8 mouse cellular contexts compared by ENCODE assay signal in the genomic region with DNA sequence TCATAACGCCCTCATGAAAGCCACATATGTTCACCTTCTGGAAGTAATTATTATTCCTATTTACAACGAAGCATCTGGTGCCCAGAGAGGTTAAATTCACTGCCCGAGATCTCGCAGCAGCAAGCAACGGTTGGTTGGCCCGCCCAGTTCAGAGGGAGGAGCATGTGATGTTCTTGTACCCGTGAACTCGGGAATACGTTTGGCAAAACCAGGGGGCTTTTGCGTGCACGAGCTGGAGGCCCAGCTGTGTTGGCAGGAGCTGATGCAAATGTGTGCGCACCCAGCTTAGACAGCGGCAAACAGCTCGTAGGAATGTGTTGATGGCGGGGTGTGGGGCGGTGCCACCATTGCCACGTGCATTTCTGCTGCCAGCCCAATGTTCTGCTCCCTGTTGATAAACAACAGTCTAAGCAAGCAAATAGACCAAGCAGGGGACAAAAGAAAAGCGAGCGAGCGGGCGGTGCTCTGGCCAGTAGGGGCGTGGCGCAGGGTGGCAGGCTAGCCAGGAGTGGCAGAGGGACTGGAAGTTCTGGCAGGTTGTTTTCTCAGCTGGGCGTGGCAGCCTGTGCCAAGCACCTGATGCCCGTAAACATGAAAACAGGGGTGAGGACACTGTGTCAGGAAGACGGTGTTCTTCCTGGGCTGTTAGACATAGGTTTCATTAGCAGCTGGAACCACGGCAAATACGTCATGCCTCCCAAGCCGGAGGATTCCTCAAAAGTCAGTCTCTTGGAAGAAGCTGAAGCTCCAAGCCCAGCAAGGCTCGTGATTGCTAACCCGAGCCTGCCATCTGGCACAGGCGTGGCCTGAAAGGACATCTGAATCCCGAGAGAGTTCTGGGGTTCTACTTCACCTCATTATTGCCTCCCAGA. TPM values are rescaled to one million over a fixed set of nuclear protein-coding genes. Genes with fewer than 3 reads are reported as not detected.
DNase-seq lines count a peak whose midpoint lies in the region; ATAC-seq and TF ChIP-seq lines count a peak whose summit lies in the region.

No protein-coding gene starts in this region.

- peak; percentile 79 to 81 for DNase-seq in urinary bladder, adult 18-20 months (ENCODE audit: low spot score in 2 of 2)
- no peak for DNase-seq in urinary bladder, postnatal 10 days (ENCODE audit: low spot score)
- DNase-seq in embryo, embryonic 10.5 days (ENCODE audit: low spot score), result peak; percentile 88
- DNase-seq in heart, adult 18-20 months, result peak; percentile 88 to 89
- DNase-seq in limb, embryonic 14.5 days (ENCODE audit: low spot score), result peak; percentile 85
- peak; percentile 81 for DNase-seq in midbrain, embryonic 14.5 days

- no peaks in the 10 kb centered on the region for H3K27me3 ChIP-seq in intestine, postnatal 0 days (replicated peaks; ENCODE audit: control insufficient read depth, insufficient read depth, low read length)
- H3K27me3 ChIP-seq in limb, embryonic 14.5 days (ENCODE audit: control insufficient read depth, insufficient read depth, low read length), result no peaks in the 10 kb centered on the region
- no peaks in the 10 kb centered on the region for H3K27me3 ChIP-seq in midbrain, embryonic 14.5 days (ENCODE audit: control insufficient read depth, insufficient read depth, low read length)
- no peaks in the 10 kb centered on the region for H3K27me3 ChIP-seq in stomach, embryonic 16.5 days (ENCODE audit: control insufficient read depth, insufficient read depth, low read length)

- TF ChIP-seq CTCF in intestine, postnatal 0 days (IDR thresholded peaks at IDR 0.05; ENCODE audit: low read depth), result peak; percentile 59

- no peaks in the 10 kb centered on the region for H3K9me3 ChIP-seq in intestine, postnatal 0 days (ENCODE audit: control insufficient read depth)
- H3K9me3 ChIP-seq in limb, embryonic 14.5 days (ENCODE audit: control insufficient read depth, low read length), result no peaks in the 10 kb centered on the region
- H3K9me3 ChIP-seq in midbrain, embryonic 14.5 days (ENCODE audit: control insufficient read depth, low read length), result no peaks in the 10 kb centered on the region
- H3K9me3 ChIP-seq in stomach, embryonic 16.5 days (replicated peaks; ENCODE audit: control insufficient read depth, low read length), result no peaks in the 10 kb centered on the region

- H3K4me2 ChIP-seq in intestine, postnatal 0 days (replicated peaks; ENCODE audit: low read depth), result peak overlapping the region; percentile 61
- H3K4me2 ChIP-seq in limb, embryonic 14.5 days (replicated peaks; ENCODE audit: low read depth, low read length, severe bottlenecking), result peak overlapping the region; percentile 61
- H3K4me2 ChIP-seq in midbrain, embryonic 14.5 days (ENCODE audit: low read length), result peak overlapping the region; percentile 74
- peak overlapping the region; percentile 85 for H3K4me2 ChIP-seq in stomach, embryonic 16.5 days (ENCODE audit: low read depth, low read length)

- peak; percentile 77 for ATAC-seq in intestine, postnatal 0 days
- ATAC-seq in limb, embryonic 14.5 days (ENCODE audit: low FRiP score, low read depth), result peak; percentile 69
- ATAC-seq in midbrain, embryonic 14.5 days (ENCODE audit: low FRiP score, low TSS enrichment), result peak; percentile 80
- peak; percentile 66; the same call in 1 of the 2 replicates for ATAC-seq in stomach, embryonic 16.5 days (ENCODE audit: insufficient read depth, low FRiP score)

- H3K4me1 ChIP-seq in intestine, postnatal 0 days (replicated peaks; ENCODE audit: control insufficient read depth, insufficient read depth, low read length), result peaks cover 10% of the 10 kb centered on the region
- peaks cover 35% of the 10 kb centered on the region for H3K4me1 ChIP-seq in limb, embryonic 14.5 days (ENCODE audit: control insufficient read depth, insufficient read depth, low read length)
- H3K4me1 ChIP-seq in midbrain, embryonic 14.5 days (ENCODE audit: control insufficient read depth, insufficient read depth, low read length), result peaks cover 25% of the 10 kb centered on the region
- H3K4me1 ChIP-seq in stomach, embryonic 16.5 days (ENCODE audit: control insufficient read depth, insufficient read depth, low read length), result peaks cover 38% of the 10 kb centered on the region

- H3K27ac ChIP-seq in intestine, postnatal 0 days (ENCODE audit: low read depth, low read length), result peak overlapping the region; percentile 84
- peak overlapping the region; percentile 78 for H3K27ac ChIP-seq in limb, embryonic 14.5 days (replicated peaks; ENCODE audit: low read depth, low read length)
- H3K27ac ChIP-seq in midbrain, embryonic 14.5 days (replicated peaks; ENCODE audit: low read depth, low read length), result peak overlapping the region; percentile 77
- peak overlapping the region; percentile 82 for H3K27ac ChIP-seq in stomach, embryonic 16.5 days (ENCODE audit: low read length)

- 0 out of 2 replicates have a peak overlapping the region, but pooled peaks have one; percentile 22 for H3K9ac ChIP-seq in intestine, postnatal 0 days (ENCODE audit: low read depth, low read length)
- peak overlapping the region; percentile 38 for H3K9ac ChIP-seq in limb, embryonic 14.5 days (ENCODE audit: low read depth, low read length, severe bottlenecking)
- peak overlapping the region; percentile 52 for H3K9ac ChIP-seq in midbrain, embryonic 14.5 days (replicated peaks; ENCODE audit: low read length)
- peak overlapping the region; percentile 68 for H3K9ac ChIP-seq in stomach, embryonic 16.5 days (ENCODE audit: low read length)

- WGBS in intestine, postnatal 0 days, result 3% methylated on average over 33 of the region's 33 CpGs
- WGBS in limb, embryonic 14.5 days, result 2% methylated on average over 33 of the region's 33 CpGs
- WGBS in midbrain, embryonic 14.5 days, result 3% methylated on average over 33 of the region's 33 CpGs
- WGBS in stomach, embryonic 16.5 days, result 3% methylated on average over 33 of the region's 33 CpGs

- no peaks in the 10 kb centered on the region for H3K36me3 ChIP-seq in intestine, postnatal 0 days (ENCODE audit: control insufficient read depth, insufficient read depth)
- no peaks in the 10 kb centered on the region for H3K36me3 ChIP-seq in limb, embryonic 14.5 days (ENCODE audit: control insufficient read depth, insufficient read depth, low read length)
- H3K36me3 ChIP-seq in midbrain, embryonic 14.5 days (ENCODE audit: control insufficient read depth, insufficient read depth, low read length), result no peaks in the 10 kb centered on the region
- H3K36me3 ChIP-seq in stomach, embryonic 16.5 days (ENCODE audit: control insufficient read depth, insufficient read depth, low read length), result no peaks in the 10 kb centered on the region

- peak overlapping the region; percentile 22 for H3K4me3 ChIP-seq in intestine, postnatal 0 days (ENCODE audit: low read depth, low read length)
- peak overlapping the region; percentile 35 for H3K4me3 ChIP-seq in limb, embryonic 14.5 days (replicated peaks; ENCODE audit: low read length)
- peak overlapping the region; percentile 39 for H3K4me3 ChIP-seq in midbrain, embryonic 14.5 days (replicated peaks; ENCODE audit: low read depth, low read length)
- H3K4me3 ChIP-seq in stomach, embryonic 16.5 days (replicated peaks; ENCODE audit: low read length), result peak overlapping the region; percentile 48

- peak; percentile 70; the same call in 1 of the 2 replicates for TF ChIP-seq POLR2A in limb, embryonic 14.5 days (IDR thresholded peaks at IDR 0.05; ENCODE audit: borderline replicate concordance, extremely low read depth, insufficient read depth, insufficient read length)

RNA-seq across cellular contexts. Expression of gene Ddit4, which starts 30.6 kb away (rescaled TPM):
- 100 to 1,000 TPM; 158 to 190 TPM for total RNA-seq in heart, adult 18-20 months (2021)
- 11.5 and 17.8 TPM in 2 replicates for polyA plus RNA-seq in intestine, postnatal 0 days (2015; fragmentation: Nextera tagmentation; extraction: Ambion mirVana)
- 117 and 138 TPM in 2 replicates for polyA plus RNA-seq in limb, embryonic 14.5 days (2012; rRNA removed)
- 8.5 and 8.6 TPM in 2 replicates for polyA plus RNA-seq in limb, embryonic 14.5 days (2014; fragmentation: Nextera tagmentation; extraction: Ambion mirVana)
- polyA plus RNA-seq in midbrain, embryonic 14.5 days (2014; fragmentation: Nextera tagmentation; extraction: Ambion mirVana), result 6.2 and 7.3 TPM in 2 replicates
- 30.4 and 34.8 TPM in 2 replicates for polyA plus RNA-seq in stomach, embryonic 16.5 days (2015; fragmentation: Nextera tagmentation; extraction: Ambion mirVana)

RNA-seq across cellular contexts. Expression of gene Dnajb12, which starts 41.7 kb away (rescaled TPM):
- total RNA-seq in heart, adult 18-20 months (2021), result 10 to 100 TPM; 38.6 to 42.3 TPM
- 25.6 and 27.4 TPM in 2 replicates for polyA plus RNA-seq in intestine, postnatal 0 days (2015; fragmentation: Nextera tagmentation; extraction: Ambion mirVana)
- polyA plus RNA-seq in limb, embryonic 14.5 days (2012; rRNA removed), result 34.1 and 37.1 TPM in 2 replicates
- 26.0 and 26.3 TPM in 2 replicates for polyA plus RNA-seq in limb, embryonic 14.5 days (2014; fragmentation: Nextera tagmentation; extraction: Ambion mirVana)
- polyA plus RNA-seq in midbrain, embryonic 14.5 days (2014; fragmentation: Nextera tagmentation; extraction: Ambion mirVana), result 15.9 and 20.5 TPM in 2 replicates
- polyA plus RNA-seq in stomach, embryonic 16.5 days (2015; fragmentation: Nextera tagmentation; extraction: Ambion mirVana), result 20.4 and 26.1 TPM in 2 replicates
